Mouse (Mus musculus) heart, adult 2 months (tissue): ENCODE data around the gene Gramd1b. TPM values are rescaled to one million over a fixed set of nuclear protein-coding genes. Genes with fewer than 3 reads are reported as not detected.

Source experiments
- DNase-seq, 2 experiments: peaks; one replicate each; pipeline ENCODE4 v3.0.0; 2021
- H3K27ac ChIP-seq: fragments of 200-600 bp; 2 replicates; pipeline ENCODE4 v1.8.1; 2022
- H3K27me3 ChIP-seq: fragments of 200-500 bp; 2 replicates; pipeline ENCODE4 v1.6.1; 2012; ENCODE audit warnings: mild to moderate bottlenecking, low read length, inconsistent platforms, mixed read lengths; ENCODE audit not compliant: control insufficient read depth, insufficient read depth
- H3K36me3 ChIP-seq: fragments of 200-500 bp; 2 replicates; pipeline ENCODE4 v1.6.1; 2012; ENCODE audit warnings: low read length, inconsistent platforms; ENCODE audit not compliant: control insufficient read depth, insufficient read depth
- H3K4me1 ChIP-seq: fragments of 200-500 bp; 2 replicates; pipeline ENCODE4 v1.6.1; 2011; ENCODE audit warnings: low read length; ENCODE audit not compliant: control insufficient read depth, insufficient read depth
- H3K4me3 ChIP-seq: fragments of 200-600 bp; 2 replicates; pipeline ENCODE4 v1.8.1; 2022
- H3K79me2 ChIP-seq: fragments of 200-500 bp; replicated peaks from 2 replicates; pipeline ENCODE4 v1.6.1; 2012; ENCODE audit warnings: mild to moderate bottlenecking, inconsistent platforms, low read length, moderate library complexity, mixed read lengths; ENCODE audit not compliant: control insufficient read depth, insufficient read depth
- H3K9ac ChIP-seq: fragments of 200-500 bp; 2 replicates; pipeline ENCODE4 v1.6.1; 2012; ENCODE audit warnings: low read depth, mild to moderate bottlenecking, control low read depth, inconsistent platforms, low read length, mixed read lengths
- CTCF ChIP-seq: fragments of 200-600 bp; IDR thresholded peaks from 2 replicates; pipeline ENCODE4 v1.8.1; 2022; ENCODE audit warnings: antibody characterized with exemption, mild to moderate bottlenecking, moderate library complexity
- EP300 ChIP-seq: fragments of 200-500 bp; IDR thresholded peaks from 2 replicates; pipeline ENCODE4 v1.6.1; 2011; ENCODE audit warnings: low read depth, low read length, control low read depth; ENCODE audit not compliant: insufficient read depth
- POLR2A ChIP-seq: fragments of 200-500 bp; IDR thresholded peaks from 2 replicates; pipeline ENCODE4 v1.6.1; 2011; ENCODE audit warnings: mild to moderate bottlenecking, low read depth, low read length, control low read depth; ENCODE audit not compliant: insufficient read depth
- WGBS: fragments of 180-500 bp; shearing (Covaris S2); methylation state at CpG from one replicate; pipeline ENCODE4 v1.1.7; 2018; 5-methylcytosine and 5-hydroxymethylcytosine counted together
- intact Hi-C: fragments of 180-260 bp; cut with DNase I; formaldehyde crosslinking; loops from one replicate; pipeline ENCODE4 v1.15.1; 2025
- polyA plus RNA-seq: library from polyadenylated mRNA; depleted of rRNA; stranded (reverse); fragments of >200 nt; gene quantifications from 2 replicates; pipeline ENCODE4 v1.2.3, GENCODE M21; 2012
- total RNA-seq, 2 experiments: library from RNA; stranded (reverse); gene quantifications; 2 replicates each; pipeline ENCODE4 v1.2.3; 2021

Gene Gramd1b
- total and polyA plus RNA-seq, 3 experiments = 16.9 to 25.0 (median 17.3) TPM

GRCm38 (mm10) chr9:40568070-40568469, 36.9 kb upstream of the Gramd1b start:
- H3K36me3 ChIP-seq = peaks cover 3% of the 10 kb centered on the region; the same call in 1 of the 2 replicates
- peak overlapping the region; percentile 66 for H3K27ac ChIP-seq
- 40% methylated on average over 8 of the region's 8 CpGs for WGBS
- peaks cover 1% of the 10 kb centered on the region; the same call in 1 of the 2 replicates for H3K4me1 ChIP-seq
- H3K27me3 ChIP-seq = no peaks in the 10 kb centered on the region
- H3K79me2 ChIP-seq = no peaks in the 10 kb centered on the region
- DNase-seq = peak; percentile 54 to 78
- TF ChIP-seq POLR2A (peak; percentile 41; the same call in 1 of the 2 replicates), EP300 (peak; percentile 98), CTCF (peak; percentile 18; the same call in 1 of the 2 replicates)
- no peak overlapping the region for H3K4me3 ChIP-seq
- peak overlapping the region; percentile 36; the same call in 1 of the 2 replicates for H3K9ac ChIP-seq
- intact Hi-C loops = loop anchor here (5.0 kb wide), 1 partner anchor 106 kb away; no protein-coding TSS in a partner anchor

GRCm38 (mm10) chr9:40563750-40564149, 32.6 kb upstream of the Gramd1b start:
- Histone ChIP-seq H3K36me3 (peaks cover 3% of the 10 kb centered on the region; the same call in 1 of the 2 replicates), H3K4me1 (peaks cover 1% of the 10 kb centered on the region; the same call in 1 of the 2 replicates), H3K27me3 (no peaks in the 10 kb centered on the region), H3K27ac (no peak overlapping the region), H3K4me3 (no peak overlapping the region), H3K79me2 (no peaks in the 10 kb centered on the region), H3K9ac (no peak overlapping the region)
- intact Hi-C loops = no loop called here
- DNase-seq = no peak
- TF ChIP-seq EP300 = no peak
- TF ChIP-seq POLR2A = no peak
- TF ChIP-seq CTCF = no peak

GRCm38 (mm10) chr9:40559646-40560045, 28.5 kb upstream of the Gramd1b start:
- 73% methylated on average over 7 of the region's 7 CpGs for WGBS
- Histone ChIP-seq H3K9ac (no peak overlapping the region), H3K36me3 (no peaks in the 10 kb centered on the region), H3K27me3 (no peaks in the 10 kb centered on the region), H3K4me3 (no peak overlapping the region), H3K27ac (no peak overlapping the region), H3K4me1 (no peaks in the 10 kb centered on the region), H3K79me2 (no peaks in the 10 kb centered on the region)
- no peak for DNase-seq
- intact Hi-C loops = no loop called here
- TF ChIP-seq POLR2A = no peak

- Histone ChIP-seq H3K9ac (no peak overlapping the region), H3K4me3 (no peak overlapping the region), H3K27ac (no peak overlapping the region), H3K27me3 (no peaks in the 10 kb centered on the region), H3K79me2 (no peaks in the 10 kb centered on the region), H3K36me3 (no peaks in the 10 kb centered on the region), H3K4me1 (no peaks in the 10 kb centered on the region)
- intact Hi-C loops = no loop called here
- TF ChIP-seq POLR2A = no peak
- DNase-seq = no peak
- WGBS = 77% methylated on average over 5 of the region's 5 CpGs
Observed at GRCm38 (mm10) chr9:40557796-40558195, 26.6 kb upstream of the Gramd1b start.

- H3K9ac ChIP-seq = no peak overlapping the region
- H3K4me3 ChIP-seq = no peak overlapping the region
- DNase-seq = no peak
- no peaks in the 10 kb centered on the region for H3K79me2 ChIP-seq
- H3K27me3 ChIP-seq = no peaks in the 10 kb centered on the region
- WGBS = 83% methylated on average over 4 of the region's 4 CpGs
- intact Hi-C loops = no loop called here
- no peak overlapping the region for H3K27ac ChIP-seq
- TF ChIP-seq EP300 = no peak
- no peak for TF ChIP-seq CTCF
- no peak for TF ChIP-seq POLR2A
- H3K4me1 ChIP-seq = no peaks in the 10 kb centered on the region
- no peaks in the 10 kb centered on the region for H3K36me3 ChIP-seq
Observed at GRCm38 (mm10) chr9:40556396-40556795, 25.2 kb upstream of the Gramd1b start.

GRCm38 (mm10) chr9:40555243-40555642, 24.1 kb upstream of the Gramd1b start:
- H3K27ac ChIP-seq = no peak overlapping the region
- no peaks in the 10 kb centered on the region for H3K79me2 ChIP-seq
- TF ChIP-seq CTCF = no peak
- TF ChIP-seq EP300 = no peak
- TF ChIP-seq POLR2A = no peak
- no peak overlapping the region for H3K9ac ChIP-seq
- H3K4me1 ChIP-seq = no peaks in the 10 kb centered on the region
- intact Hi-C loops = no loop called here
- H3K36me3 ChIP-seq = no peaks in the 10 kb centered on the region
- DNase-seq = no peak
- H3K4me3 ChIP-seq = no peak overlapping the region
- no peaks in the 10 kb centered on the region for H3K27me3 ChIP-seq
- 47% methylated on average over 5 of the region's 5 CpGs for WGBS
